Mouse (Mus musculus) CH12.LX (cell line): Measurements from ENCODE around the gene P4ha3.

Experiments used
- CHD1 ChIP-seq: IDR thresholded peaks from 2 replicates; pipeline ENCODE4 v1.6.1; 2012; ENCODE audit warnings: low read depth, low read length, improper control_type of control experiment, inconsistent platforms
- CTCF ChIP-seq, 2 experiments: IDR thresholded peaks in 1 of 2; conservative IDR thresholded peaks in 1 of 2; 2 replicates each; pipeline ENCODE4 v1.5.1; 2011 to 2012; ENCODE audit warnings: low read depth in 2 of 2, low read length in 2 of 2, improper control_type of control experiment in 1 of 2, inconsistent platforms in 1 of 2, mild to moderate bottlenecking in 1 of 2, moderate library complexity in 1 of 2
- ELF1 ChIP-seq: IDR thresholded peaks from 2 replicates; pipeline ENCODE4 v1.6.1; 2014; ENCODE audit warnings: low read depth, mild to moderate bottlenecking, inconsistent platforms, low read length, improper control_type of control experiment
- EP300 ChIP-seq: IDR thresholded peaks from 2 replicates; pipeline ENCODE4 v1.6.1; 2011; ENCODE audit warnings: low read length, improper control_type of control experiment
- GABPA ChIP-seq: IDR thresholded peaks from 2 replicates; pipeline ENCODE4 v1.6.1; 2012; ENCODE audit warnings: low read depth, low read length, improper control_type of control experiment, inconsistent platforms; ENCODE audit not compliant: insufficient replicate concordance
- POLR2A ChIP-seq: IDR thresholded peaks from 2 replicates; pipeline ENCODE4 v1.6.1; 2011; ENCODE audit warnings: low read depth, mild to moderate bottlenecking, improper control_type of control experiment, low read length
- RCOR1 ChIP-seq: conservative IDR thresholded peaks from 2 replicates; pipeline ENCODE4 v1.6.1; 2012; ENCODE audit warnings: low read depth, mild to moderate bottlenecking, inconsistent platforms, low read length, improper control_type of control experiment
- SIN3A ChIP-seq: IDR thresholded peaks from 2 replicates; pipeline ENCODE4 v1.6.1; 2012; ENCODE audit warnings: low read length, improper control_type of control experiment, inconsistent platforms
- ZKSCAN1 ChIP-seq: IDR thresholded peaks from 2 replicates; pipeline ENCODE4 v1.6.1; 2012; ENCODE audit warnings: low read depth, inconsistent platforms, low read length, improper control_type of control experiment, borderline replicate concordance

DNA sequence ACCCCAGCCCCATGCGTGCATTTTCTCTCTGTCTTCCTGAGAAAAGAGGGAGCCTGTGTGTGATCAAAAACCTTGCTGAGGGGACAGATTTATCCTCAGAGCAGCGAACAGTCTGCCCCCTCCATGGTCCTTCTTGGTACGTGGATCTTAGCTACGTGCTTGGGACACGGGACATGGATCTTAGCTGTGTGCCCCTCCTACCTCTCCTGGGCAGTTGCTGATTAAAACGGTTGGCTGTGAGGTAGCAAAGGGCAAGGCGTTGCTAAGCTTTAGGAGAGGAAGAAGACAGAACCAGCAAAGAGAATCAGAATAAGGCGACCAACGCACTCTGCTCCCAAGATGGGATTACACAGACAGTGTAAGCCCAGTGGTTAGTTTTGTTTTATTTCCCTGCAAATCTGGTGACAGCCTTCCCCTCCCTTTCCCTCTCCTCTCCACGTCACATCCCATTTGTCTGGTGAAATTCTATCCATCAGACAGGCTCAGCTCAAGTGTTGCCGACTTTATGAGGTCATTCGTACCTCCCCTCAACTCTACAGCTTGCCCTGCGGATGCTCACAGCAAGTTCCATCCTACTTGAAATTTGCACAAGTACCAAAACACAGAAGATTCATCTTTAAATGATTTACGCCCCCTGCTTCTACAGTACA lies 13.7 kb downstream of the P4ha3 start:
- TF ChIP-seq SIN3A (no peak), POLR2A (no peak), CTCF (conservative IDR thresholded peaks at IDR 0.05 in 1 of 2, IDR thresholded peaks at IDR 0.05 in 1 of 2; ENCODE audit: low read depth in 2 of 2, low read length in 2 of 2) (no peak), ZKSCAN1 (no peak), ELF1 (no peak), GABPA (no peak), EP300 (no peak), CHD1 (no peak), RCOR1 (no peak)
